Comparison of ENCODE assay signal across 8 mouse cellular contexts in the genomic region with DNA sequence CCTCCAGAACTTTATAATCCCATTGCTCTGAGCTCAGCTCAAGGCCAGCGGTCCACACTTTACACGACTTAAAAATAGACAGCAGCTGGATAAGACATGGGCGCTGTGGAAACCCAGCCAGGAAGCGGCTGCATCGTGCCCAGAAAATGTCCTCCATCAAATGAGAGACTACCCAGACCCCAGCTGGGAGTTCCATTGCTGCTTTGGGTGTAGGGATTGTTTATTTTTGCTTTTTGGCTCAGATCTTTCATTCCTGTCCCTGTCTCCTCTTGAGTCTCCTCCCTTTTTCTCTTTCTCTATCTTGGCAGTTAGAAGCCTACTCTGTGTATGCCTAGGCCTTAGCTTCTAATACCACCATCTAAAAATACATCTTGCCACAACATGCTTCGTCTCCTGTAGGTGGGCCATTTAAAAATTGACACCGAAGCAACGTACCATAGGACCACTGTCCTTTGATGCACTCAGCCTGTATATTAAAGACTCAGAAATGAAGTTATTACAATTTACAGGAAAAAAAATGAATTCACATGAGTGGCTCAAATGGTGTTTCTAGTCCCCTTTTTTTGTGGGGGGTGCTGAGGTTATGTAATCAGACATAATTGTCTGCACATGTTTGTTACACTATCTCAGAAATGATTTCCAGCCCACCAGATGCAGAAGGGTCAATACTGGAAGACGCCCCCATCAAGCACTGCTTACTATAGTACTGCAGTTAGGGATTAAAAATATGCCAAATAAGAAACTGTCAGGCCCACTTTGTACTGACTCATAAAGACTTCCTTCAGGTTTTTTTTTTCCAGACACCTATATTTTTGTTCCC.
A peak's percentile ranks its signal among the peaks of the same experiment; 100 is the strongest.
DNase-seq lines count a peak whose midpoint lies in the region; ATAC-seq lines count a peak whose summit lies in the region.

No protein-coding gene starts in this region.

- no peak overlapping the region for H3K9ac ChIP-seq in heart, embryonic 11.5 days (ENCODE audit: low read depth, low read length)
- H3K9ac ChIP-seq in embryonic facial prominence, embryonic 15.5 days: no peak overlapping the region

- no peak overlapping the region for H3K27ac ChIP-seq in heart, embryonic 11.5 days (ENCODE audit: low read depth, low read length)
- H3K27ac ChIP-seq in embryonic facial prominence, embryonic 15.5 days (replicated peaks): peak overlapping the region; percentile 40; the same call in 1 of the 2 replicates

- ATAC-seq in heart, embryonic 11.5 days (replicated peaks; ENCODE audit: insufficient number of reproducible peaks, low FRiP score, low TSS enrichment): no peak
- ATAC-seq in embryonic facial prominence, embryonic 15.5 days (ENCODE audit: insufficient number of reproducible peaks, low FRiP score, low TSS enrichment, low read depth): peak; percentile 67

- H3K27me3 ChIP-seq in heart, embryonic 11.5 days (ENCODE audit: control insufficient read depth, insufficient read depth, low read length): no peaks in the 10 kb centered on the region
- H3K27me3 ChIP-seq in embryonic facial prominence, embryonic 15.5 days: no peaks in the 10 kb centered on the region

- no peak overlapping the region for H3K4me2 ChIP-seq in heart, embryonic 11.5 days
- no peak overlapping the region for H3K4me2 ChIP-seq in embryonic facial prominence, embryonic 15.5 days (replicated peaks)

- H3K4me1 ChIP-seq in heart, embryonic 11.5 days (ENCODE audit: control insufficient read depth, insufficient read depth, low read length): peaks cover 7% of the 10 kb centered on the region; the same call in 1 of the 2 replicates
- peaks cover 10% of the 10 kb centered on the region; the same call in 1 of the 2 replicates for H3K4me1 ChIP-seq in embryonic facial prominence, embryonic 15.5 days

- 60% methylated on average over 9 of the region's 9 CpGs for WGBS in heart, embryonic 11.5 days (ENCODE audit: insufficient replicate concordance)
- 56% methylated on average over 9 of the region's 9 CpGs for WGBS in embryonic facial prominence, embryonic 15.5 days

- intact Hi-C loops in heart, postnatal 25 days (cut with DNase I): no loop called here

- H3K4me3 ChIP-seq in heart, embryonic 11.5 days (ENCODE audit: low read depth, low read length): no peak overlapping the region
- no peak overlapping the region for H3K4me3 ChIP-seq in embryonic facial prominence, embryonic 15.5 days (replicated peaks)

- peaks cover 11% of the 10 kb centered on the region; the same call in 1 of the 2 replicates for H3K36me3 ChIP-seq in heart, embryonic 11.5 days (ENCODE audit: control insufficient read depth, insufficient read depth, low read length)
- peaks cover 23% of the 10 kb centered on the region for H3K36me3 ChIP-seq in embryonic facial prominence, embryonic 15.5 days

- DNase-seq in heart, adult 11 months: peak; percentile 99
- peak; percentile 73 for DNase-seq in heart, postnatal 25 days (ENCODE audit: low spot score)
- DNase-seq in lung, postnatal 25 days (ENCODE audit: low spot score): peak; percentile 71
- DNase-seq in adipocyte (ENCODE audit: low spot score): no peak
- no peak for DNase-seq in embryo, embryonic 11 days
- no peak for DNase-seq in adrenal gland, adult 18-20 months (ENCODE audit: low spot score in 2 of 2)

- H3K9me3 ChIP-seq in heart, embryonic 11.5 days (replicated peaks; ENCODE audit: control insufficient read depth, low read length): no peaks in the 10 kb centered on the region
- no peaks in the 10 kb centered on the region for H3K9me3 ChIP-seq in embryonic facial prominence, embryonic 15.5 days (replicated peaks)

Comparison
In these comparisons a context has a peak if more than half of its experiments do, and no peak if none do; other contexts are left out.
1. DNase-seq: peak in heart, adult 11 months (single experiment), heart, postnatal 25 days (single experiment) and lung, postnatal 25 days (single experiment); none in adipocyte (single experiment), embryo, embryonic 11 days (single experiment) and adrenal gland, adult 18-20 months (0 of 2).